Mouse (Mus musculus) cerebellum, adult (tissue): ENCODE data around the gene Npas3.

ENCODE experiments used
- ATAC-seq: cut with Nextera tagmentation; 2 replicates; pipeline ENCODE4 v1.9.2; 2017; ENCODE audit warnings: mild to moderate bottlenecking, moderate library complexity, mixed read lengths; ENCODE audit not compliant: insufficient number of reproducible peaks, low FRiP score, low TSS enrichment

Npas3 gene

DNA sequence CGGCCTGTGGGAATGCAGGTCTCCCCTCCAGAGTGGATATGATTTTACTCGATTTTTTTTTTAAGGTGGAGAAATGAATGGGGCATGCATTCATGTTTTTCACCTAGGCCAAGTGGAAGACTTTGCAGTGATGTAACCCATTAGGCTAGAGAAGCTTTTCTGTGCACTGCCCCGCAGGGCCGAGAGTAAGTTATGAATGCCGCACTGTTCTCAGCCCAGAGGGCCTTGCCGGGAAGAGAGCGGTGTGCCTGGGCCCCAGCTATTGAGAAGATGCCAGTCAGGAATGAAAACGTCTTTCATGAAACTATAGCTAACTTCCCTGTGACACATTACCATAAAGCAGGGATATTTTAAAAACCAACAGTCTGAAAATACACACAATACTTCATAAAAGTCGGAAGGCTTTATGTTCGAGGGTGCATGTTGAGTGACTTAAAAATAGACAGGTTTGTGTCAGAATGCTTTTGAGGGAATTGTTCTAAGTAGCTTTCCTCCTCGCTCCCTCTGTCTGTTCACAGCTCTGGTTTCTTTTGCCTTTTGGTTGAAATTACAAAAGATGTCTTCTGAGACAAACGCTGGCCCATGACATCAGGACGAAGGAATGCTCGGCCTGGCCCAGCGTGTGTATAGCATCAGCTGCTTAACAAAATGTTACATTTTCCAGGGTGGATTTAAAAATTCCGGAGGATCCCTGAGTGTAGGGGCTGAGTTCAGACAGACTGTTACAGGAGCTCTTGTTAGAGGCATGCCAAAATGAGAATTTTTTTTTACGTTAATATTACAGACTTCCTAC, 44.2 kb downstream of the Npas3 start:
- no peak for ATAC-seq

DNA sequence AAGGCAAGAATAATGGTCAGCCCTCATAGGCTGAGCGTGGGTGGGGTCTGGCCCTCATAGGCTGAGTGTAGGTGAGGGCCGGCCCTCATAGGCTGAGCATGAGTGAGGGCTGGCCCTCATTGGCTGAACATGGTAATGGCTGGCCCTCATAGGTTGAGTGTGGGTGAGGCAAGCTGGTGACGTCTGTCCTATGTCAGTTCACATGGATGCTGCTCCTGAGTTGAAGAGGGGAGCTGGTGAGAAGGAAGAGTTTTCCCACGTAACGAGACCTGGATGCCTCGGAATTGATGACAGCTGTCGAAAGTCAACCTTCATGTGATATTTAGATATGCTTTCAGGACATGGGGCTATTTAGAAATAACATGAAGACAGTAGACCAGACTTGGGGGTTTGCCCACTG, 45.5 kb downstream of the Npas3 start:
- no peak for ATAC-seq

GRCm38 (mm10) chr12:53295747-53296146, 47.3 kb downstream of the Npas3 start:
- ATAC-seq: no peak

- no peak for ATAC-seq
Measured at GRCm38 (mm10) chr12:53297946-53298840, 49.7 kb downstream of the Npas3 start.

DNA sequence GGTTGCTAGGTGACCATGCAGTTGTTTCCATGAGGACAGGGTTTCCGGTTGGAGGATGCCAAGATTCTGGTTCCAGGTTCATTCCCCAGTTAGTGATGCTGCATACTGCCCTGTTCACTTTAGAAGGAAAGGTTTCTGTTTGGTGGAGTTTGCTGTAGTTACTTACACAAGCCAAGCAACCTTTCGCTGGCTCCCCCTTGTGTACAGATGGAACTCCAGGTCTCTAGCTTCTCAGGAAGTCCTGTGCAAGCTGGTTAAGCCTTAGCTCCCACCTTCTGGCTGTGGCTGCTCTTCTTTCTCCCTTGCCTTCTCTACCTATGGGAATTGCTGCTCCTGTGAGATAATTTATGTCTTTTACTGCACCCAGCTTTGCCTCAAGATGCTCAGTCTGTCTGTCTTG, 52.5 kb downstream of the Npas3 start:
- ATAC-seq: no peak

DNA sequence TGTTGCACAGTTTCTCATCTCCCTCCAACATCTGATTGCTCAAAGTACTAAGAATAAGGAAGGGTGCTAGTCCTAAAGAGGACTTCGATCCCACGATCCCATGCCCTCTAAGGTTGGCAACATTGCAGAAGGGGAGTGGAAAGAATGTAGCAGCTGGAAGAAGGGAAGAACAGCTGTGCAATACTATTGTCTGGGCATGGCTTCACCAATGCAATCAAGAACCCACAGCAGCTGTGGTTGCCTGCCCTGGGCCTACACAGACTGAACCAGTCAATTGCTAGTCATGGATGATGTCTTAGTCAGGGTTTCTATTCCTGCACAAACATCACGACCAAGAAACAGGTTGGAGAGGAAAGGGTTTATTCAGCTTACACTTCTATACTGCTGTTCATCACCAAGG, 53.7 kb downstream of the Npas3 start:
- no peak for ATAC-seq

- no peak for ATAC-seq
Measured at GRCm38 (mm10) chr12:53316715-53317114, 68.2 kb downstream of the Npas3 start.

- ATAC-seq: no peak
Measured at GRCm38 (mm10) chr12:53317801-53318200, 69.3 kb downstream of the Npas3 start.

- ATAC-seq: no peak
Measured at GRCm38 (mm10) chr12:53320526-53320925, 72.0 kb downstream of the Npas3 start.

DNA sequence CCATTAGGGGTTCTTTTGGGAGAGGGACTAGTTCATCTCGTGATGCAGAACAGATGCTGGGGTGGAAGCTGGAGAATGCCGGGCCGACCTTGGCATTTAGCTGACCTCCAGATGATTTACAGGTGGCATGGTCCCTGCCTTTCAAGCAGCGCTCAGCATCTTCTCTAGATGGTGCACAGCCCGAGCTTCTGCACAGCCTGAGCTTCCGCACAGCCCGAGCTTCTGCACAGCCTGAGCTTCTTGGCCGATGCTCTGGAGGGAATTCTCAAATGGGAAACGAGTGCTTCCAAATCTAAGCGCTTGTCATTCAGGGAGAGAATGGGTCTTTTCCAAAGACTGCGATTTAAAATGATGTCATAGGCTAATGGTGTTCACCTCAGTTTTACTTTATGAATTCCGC, 72.5 kb downstream of the Npas3 start:
- no peak for ATAC-seq

DNA sequence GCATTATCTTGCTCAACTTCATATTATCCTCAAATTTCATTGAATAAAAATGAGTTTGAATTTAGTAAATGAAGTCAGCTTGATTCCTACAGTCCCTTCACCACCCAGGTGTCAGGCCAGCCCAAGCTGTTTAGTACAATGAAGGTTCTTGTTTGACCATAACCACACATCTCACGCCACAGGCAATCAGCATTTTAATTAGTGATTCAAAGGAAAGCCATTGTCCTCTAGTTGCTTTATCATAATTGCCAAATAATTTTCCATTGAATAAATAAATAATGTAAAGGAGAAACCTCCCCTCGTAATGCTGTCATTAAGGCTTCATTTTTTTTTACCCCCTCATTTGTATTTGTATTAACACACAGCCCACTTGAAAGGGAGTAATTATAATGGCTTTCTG, 73.5 kb downstream of the Npas3 start:
- no peak for ATAC-seq

GRCm38 (mm10) chr12:53327653-53328188, 79.2 kb downstream of the Npas3 start:
- ATAC-seq: no peak

GRCm38 (mm10) chr12:53328257-53328736, 79.8 kb downstream of the Npas3 start:
- no peak for ATAC-seq

DNA sequence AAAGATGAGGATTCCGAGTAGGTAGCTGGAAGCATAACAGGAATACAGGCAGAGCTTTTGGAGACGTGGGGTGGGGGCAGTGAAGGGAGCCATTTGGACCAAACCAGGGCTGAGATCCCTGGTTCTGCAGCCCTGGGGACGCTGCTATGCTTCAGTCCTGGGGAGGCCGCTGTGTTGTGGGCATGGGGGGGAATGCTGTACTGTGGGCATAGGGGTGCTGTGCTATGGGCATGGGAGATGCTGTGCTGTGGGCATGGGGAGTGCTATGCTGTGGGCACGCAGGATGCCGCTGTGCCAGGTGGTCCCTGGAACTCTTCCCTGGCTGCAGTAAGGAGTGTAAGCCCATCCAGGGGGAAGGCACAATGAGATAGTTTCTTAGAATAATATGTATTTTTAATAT, 81.7 kb downstream of the Npas3 start:
- no peak for ATAC-seq

GRCm38 (mm10) chr12:53331391-53331790, 82.9 kb downstream of the Npas3 start:
- ATAC-seq: no peak

DNA sequence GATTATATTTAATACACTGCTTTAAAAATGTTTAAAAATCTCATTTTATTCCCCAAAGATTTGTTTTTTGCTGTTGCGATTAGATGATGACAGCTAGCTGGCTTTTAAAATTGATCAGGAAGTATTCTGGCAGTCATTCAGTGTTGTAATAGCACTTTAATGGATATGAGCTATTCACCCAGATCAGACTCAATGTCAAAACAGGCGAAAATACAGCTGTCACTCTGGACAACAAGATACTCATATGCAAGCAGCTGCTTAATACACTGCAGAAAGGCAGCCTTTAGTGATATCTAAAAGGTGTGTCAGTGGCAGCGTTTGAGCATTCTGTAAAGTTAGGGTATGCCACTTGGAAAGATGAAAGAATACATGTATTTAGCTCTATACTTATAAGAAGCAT, 83.3 kb downstream of the Npas3 start:
- no peak for ATAC-seq

- ATAC-seq: no peak
Measured at GRCm38 (mm10) chr12:53333251-53333650, 84.8 kb downstream of the Npas3 start.

- no peak for ATAC-seq
Measured at GRCm38 (mm10) chr12:53338349-53338948, 90.0 kb downstream of the Npas3 start.

- no peak for ATAC-seq
Measured at GRCm38 (mm10) chr12:53342741-53343140, 94.3 kb downstream of the Npas3 start.

- ATAC-seq: no peak
Measured at GRCm38 (mm10) chr12:53351860-53352259, 103.4 kb downstream of the Npas3 start.

DNA sequence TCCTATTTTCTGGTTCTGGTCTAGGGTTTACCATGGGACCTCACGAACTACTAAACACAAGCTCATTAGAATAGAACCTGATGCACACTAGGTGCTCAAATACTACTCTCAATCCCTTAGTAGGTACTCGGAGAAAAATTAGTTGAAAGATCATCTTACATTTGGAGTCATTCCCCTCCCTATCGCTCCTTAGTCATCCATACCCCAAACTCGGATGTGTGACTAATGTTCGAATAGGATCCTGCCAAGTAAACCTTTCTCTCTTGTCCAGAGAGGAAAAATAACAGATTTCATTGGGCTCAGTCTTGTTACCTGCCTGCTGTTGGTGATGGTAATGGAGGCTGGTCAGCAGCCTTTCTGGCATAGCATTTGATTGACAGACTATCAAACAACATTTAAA, 117.3 kb downstream of the Npas3 start:
- ATAC-seq: no peak
